Mouse (Mus musculus): ENCODE measurements at regions not wholly inside any gene's neighbourhood (a gene's known extent, or its start where the extent isn't known, plus 50 kb on each side); places are given as distances from the start of the nearest gene placed in this dataset.

- no peak for TF ChIP-seq CTCF (IDR thresholded peaks at IDR 0.05; ENCODE audit: low read depth, low read length)
- TF ChIP-seq POLR2A (IDR thresholded peaks at IDR 0.05; ENCODE audit: extremely low read depth, insufficient read depth, low read length): no peak
These were observed 137.9 kb upstream of the Fbxl7 start for GRCm38 (mm10) chr15:27033261-27033660.
